Mouse (Mus musculus) liver, adult 2 months (tissue): ENCODE data around the gene Olfr345.

Experiments used
- CTCF ChIP-seq: fragments of 200-500 bp; IDR thresholded peaks from 2 replicates; pipeline ENCODE4 v1.5.1; 2011; ENCODE audit warnings: low read depth, low read length, control low read depth
- POLR2A ChIP-seq: fragments of 200-500 bp; IDR thresholded peaks from 2 replicates; pipeline ENCODE4 v1.6.1; 2011; ENCODE audit warnings: low read length, control low read depth; ENCODE audit not compliant: insufficient read depth; ENCODE audit errors: extremely low read depth

DNA sequence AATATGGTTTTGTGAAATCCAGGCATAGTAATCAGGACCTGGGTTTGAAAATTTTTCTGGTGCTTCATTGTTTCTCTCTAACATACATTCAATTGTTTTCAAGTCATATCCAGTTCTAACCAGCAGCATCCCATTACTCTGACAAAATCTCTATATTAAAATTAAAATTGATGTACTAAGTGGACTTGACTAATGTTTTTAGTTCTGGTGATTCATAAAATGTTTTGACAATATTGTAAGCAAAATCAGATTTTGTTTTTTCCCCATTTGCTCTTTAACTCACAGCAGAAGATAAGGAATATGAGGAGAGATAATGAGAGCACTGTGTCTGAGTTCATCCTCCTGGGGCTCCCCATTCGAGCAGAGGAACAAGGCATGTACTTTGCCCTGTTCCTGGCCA is at the start of gene Olfr345:
- TF ChIP-seq CTCF (no peak), POLR2A (no peak)
